Mouse (Mus musculus): Measurements from ENCODE around the gene Kcnb1.

Gene Kcnb1

DNA sequence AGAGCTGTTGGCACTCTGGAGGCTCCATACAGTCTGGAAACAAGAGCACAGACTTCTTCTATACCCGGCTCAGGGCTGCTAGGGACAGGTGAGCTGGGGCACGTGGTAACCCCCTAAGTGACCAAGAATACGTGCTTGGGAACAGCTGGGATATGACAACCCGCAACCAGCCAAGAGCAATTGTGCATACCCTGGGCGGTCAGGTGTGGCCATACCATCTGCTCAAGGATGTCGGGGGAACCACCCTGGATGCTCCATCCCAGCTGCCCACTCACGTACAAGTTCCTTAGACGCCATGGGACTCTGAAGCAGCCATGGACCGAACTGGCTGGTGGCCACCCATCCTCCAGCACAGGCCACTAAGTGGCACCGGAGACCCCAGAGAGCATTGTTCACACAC lies 26.8 kb downstream of the Kcnb1 start:
- DNase-seq (ENCODE audit: low read depth), result no peak

DNA sequence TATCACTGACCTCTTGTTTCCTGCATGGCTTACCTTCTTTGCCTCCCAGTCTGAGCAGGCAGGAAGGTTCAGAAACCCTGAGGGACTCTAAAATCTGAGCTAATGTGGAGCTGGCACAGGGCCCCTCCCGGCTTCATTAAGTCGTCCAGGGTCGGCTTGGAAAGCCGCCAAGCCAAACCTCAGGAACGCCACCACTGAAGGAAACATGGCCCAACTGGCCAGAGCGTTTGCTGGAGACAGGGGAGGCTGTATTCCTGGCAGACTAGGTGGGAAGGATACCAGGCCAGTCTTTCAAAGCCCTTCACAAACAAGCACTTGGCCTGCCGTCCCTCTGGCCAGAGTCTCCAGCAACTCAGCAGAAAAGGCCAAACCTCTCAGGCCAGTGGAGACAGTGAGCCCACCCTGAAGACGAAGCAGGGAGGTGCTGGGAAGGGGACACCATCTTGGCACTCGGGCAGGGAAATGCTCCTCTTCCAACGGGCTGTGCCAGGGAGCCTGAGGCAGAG lies 27.4 kb downstream of the Kcnb1 start:
- DNase-seq (ENCODE audit: low read depth), result no peak

DNA sequence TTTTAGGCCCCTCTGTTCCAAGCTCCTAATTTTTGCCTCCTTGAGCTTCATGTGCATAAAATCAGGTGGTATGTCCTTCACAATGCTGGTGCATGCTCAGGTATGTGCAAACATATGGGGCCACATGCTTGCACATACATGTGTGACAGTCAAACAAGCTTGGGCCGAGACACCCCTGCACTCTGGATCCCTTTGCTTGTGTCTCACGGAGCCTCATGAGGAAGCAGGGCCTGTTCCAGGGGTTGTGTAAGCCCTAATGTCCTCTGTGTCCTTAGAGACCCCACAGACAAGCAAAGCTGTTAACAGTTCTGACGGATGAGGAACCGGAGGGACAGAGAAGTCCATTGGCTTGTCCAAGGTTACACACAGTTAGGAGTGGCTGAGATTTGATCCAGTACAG lies 30.2 kb downstream of the Kcnb1 start:
- DNase-seq (ENCODE audit: low read depth), result no peak

DNA sequence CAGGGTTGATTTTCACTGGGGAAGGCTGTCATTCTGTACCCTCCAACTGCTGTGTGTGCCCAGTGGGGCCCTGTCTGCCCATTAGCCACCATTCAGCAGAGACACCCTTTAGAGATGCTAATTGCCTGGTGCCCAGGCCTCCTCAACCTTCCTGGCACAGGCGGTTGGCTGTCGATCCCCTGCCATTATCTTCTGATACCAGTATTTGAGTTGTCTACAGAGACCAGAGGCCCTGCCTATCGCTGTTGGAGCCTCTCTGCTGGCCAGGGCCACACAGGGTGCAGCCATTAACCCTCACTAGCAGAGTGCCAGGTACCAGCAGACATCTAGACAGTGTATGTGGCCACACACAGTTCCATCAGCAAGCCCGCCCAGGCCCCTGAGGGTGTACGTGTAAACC lies 31.2 kb downstream of the Kcnb1 start:
- no peak for DNase-seq (ENCODE audit: low read depth)

DNA sequence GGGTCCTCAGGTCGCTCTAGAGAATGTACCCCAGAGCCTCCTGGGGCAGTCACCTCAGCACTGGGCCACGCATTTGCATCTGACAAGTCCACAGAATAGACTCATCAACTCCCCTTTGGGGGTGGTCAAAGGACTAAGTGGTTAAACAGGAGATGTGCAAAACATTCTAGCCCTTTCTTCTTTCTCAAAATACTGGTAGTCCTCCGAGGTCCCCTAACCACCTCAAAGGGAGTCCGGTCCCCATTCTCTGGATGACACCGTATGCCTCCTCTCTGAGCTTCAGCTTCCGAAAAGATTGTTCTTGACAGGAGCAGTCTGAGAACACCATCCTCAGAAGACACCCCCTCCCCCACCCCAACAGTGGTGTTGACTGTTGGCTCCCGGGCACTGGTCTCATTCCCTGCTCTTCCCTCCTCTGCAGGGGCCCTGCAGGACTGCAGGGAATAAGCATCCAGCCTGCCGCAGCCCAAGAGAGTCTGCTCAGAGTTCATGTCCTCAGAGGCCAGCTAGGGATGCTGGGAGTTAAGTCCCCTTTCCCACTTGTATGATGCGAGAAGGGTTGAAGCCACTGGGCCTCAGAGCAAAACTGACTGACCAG lies 33.7 kb downstream of the Kcnb1 start:
- no peak for DNase-seq (ENCODE audit: low read depth)

DNA sequence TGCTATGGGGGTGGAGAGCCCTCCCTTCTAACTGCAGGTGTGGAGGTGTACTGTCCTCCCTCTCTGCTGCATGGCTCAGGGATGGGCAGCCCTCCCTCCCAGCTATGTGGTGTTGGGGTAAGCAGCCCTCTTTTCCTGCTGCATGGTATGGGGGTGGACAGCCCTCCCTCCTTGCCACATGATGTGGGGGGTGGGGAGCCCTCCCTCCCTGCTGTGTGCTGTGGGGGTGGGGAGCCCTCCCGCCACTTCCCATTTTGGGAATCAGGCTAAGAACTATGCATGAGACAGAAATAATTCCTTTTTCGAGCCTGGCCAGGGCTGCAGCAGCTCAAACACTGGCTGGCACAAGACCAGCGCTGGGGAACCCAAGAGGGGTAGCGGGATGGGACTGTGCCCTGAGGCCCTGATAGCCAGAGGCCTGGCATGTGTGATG lies 34.4 kb downstream of the Kcnb1 start:
- DNase-seq (ENCODE audit: low read depth), result no peak

DNA sequence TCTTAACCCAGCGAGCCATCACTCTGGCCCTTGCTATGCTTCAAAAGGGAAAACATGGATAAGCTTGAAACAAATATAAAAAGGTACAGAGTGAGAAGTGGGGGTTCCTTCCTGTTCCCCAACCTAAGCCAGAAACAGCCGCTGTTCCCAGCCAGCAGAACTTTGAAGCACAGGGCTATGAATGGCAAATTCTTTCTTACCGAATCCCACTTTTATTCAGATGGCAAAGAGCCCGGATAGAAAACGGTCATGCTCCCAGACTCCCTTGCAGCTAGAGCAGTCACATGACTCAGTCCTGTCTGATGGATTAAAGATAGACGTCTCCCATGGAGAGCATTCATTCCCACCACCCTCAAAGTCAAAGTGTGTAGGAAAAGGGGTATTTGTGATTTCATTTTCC lies 39.1 kb downstream of the Kcnb1 start:
- no peak for DNase-seq (ENCODE audit: low read depth)

DNA sequence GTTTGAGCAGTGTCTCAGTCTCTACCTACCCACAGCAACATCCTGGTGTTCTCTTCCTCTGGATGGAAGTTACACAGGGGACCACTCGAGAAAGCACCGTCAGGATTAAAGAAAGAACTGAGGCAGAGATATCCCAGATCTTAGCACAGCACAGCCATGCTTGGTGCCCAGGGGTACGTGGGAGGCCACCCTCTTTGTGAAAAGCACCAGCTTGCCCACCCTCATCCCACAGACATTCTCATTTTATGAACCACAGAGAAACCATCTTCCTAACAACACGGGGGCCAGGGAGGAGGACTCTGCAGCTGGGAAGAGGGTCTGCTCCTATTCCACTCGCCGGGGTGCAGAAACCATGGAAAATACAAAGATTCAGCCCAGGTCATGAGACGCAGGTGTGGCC lies 39.8 kb downstream of the Kcnb1 start:
- DNase-seq (ENCODE audit: low read depth), result no peak

DNA sequence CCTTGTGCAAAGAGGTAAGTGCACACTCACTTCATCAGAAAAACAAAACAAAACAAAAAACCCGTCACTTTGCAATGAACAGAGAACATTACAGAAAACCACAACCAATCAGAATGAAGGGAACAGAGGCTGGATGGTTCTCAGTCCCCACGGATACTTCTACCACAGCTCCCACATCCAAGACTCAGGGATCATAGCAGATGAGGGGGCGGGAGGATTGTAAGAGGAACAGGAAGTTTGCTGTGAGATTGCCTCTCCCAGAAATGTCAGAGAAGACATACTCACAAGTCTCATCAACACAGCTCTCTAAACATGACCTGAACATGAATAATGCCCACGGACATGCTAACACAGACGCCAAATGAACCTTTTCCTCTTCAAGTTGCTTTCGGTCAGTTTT lies 40.9 kb downstream of the Kcnb1 start:
- no peak for DNase-seq (ENCODE audit: low read depth)

DNA sequence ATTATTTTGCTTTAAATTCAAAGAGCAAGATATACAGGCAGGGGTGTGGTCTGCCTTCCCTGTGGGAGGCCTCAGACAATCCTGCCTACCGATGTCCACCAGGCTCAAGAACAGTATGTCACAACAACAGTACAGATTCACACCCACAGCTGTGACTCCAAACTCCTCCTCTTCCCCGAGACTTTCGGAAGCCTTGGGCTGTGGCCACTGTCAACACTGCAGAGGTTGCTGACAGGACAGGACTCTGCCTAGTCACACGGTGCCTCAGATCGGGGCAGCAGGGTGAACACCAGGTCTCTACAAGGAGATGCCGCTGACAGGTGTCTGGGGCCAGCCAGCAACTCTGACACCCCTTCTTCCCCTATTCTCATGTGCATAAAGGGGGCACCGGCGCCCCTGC lies 42.2 kb downstream of the Kcnb1 start:
- no peak for DNase-seq (ENCODE audit: low read depth)

DNA sequence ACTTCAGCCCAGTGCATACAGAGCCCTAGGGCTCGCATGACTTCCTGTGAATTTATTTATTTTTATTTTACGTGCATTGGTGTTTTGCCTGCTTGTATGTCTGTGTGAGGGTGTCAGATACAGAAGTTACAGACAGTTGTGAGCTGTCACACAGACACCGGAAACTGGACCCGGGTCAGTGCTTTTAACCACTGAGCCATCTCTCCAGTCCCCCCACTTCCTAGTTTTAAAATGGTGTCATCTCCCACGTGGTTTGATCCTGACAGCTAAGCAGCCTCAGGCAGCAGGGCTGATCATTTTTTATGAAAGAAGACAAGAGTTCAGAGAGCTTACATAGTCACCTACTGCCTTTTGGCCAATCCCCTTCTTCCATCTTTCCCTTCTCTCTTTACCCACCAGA lies 44.1 kb downstream of the Kcnb1 start:
- no peak for DNase-seq (ENCODE audit: low read depth)

DNA sequence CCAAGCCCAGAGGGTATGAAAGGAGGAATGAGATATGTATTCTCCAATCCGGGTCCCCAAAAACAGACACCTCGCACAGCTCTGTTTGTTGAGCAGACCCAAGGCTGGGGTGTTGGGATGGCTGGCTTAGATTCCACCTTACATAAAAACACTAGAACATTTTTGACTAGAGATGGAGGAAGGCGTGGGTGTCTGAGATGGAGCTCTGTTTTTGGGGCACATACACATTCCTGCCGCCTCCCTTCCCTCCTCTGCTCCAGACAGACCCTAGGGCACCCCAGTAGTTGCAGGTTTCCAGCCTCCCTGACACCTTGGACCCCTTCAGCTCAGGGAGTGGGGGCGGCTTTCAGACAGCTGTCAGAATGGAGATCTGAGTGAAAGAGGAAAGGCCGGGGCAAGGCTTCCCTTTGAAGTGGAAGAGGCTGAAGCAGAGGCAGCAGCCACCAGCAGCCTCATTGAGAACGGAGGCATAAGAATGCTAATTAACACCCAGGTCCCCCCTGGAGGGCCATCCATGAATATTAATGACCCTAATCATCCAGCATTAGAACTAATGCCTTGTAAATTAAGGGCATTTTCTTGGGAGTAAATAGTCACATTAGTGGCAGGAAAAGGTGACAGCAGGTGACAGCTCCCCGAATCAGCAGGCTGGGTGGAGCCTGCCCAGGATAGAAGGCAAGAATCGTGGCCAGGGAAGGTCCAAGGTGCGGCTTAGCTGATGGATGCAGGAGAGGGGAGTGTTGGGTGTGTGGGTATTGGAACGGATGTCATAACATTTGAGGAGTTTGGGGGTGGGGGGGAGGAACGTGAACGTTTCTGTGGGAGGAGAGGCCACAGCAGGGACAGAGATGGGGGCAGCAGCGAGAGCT lies 45.3 kb downstream of the Kcnb1 start:
- no peak for DNase-seq (ENCODE audit: low read depth)

DNA sequence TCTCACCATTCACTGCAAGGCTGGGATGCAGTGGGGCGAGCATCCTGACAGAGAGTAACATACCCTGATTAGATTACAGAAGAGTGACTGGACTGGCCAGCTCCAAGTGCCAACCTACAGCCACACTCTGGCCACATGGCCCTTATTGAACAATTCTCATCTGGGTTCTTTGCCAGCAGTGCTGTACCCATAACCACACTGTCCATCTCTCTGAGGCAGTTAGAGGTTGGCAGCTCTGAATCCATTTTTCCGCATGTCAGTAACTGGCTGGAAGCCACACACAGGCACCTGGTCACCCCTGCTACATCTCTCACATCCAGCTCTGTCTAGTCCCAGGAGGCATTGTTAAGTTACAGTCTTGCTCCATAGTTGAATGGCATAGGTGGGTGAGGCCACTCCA lies 46.0 kb downstream of the Kcnb1 start:
- DNase-seq (ENCODE audit: low read depth), result no peak

DNA sequence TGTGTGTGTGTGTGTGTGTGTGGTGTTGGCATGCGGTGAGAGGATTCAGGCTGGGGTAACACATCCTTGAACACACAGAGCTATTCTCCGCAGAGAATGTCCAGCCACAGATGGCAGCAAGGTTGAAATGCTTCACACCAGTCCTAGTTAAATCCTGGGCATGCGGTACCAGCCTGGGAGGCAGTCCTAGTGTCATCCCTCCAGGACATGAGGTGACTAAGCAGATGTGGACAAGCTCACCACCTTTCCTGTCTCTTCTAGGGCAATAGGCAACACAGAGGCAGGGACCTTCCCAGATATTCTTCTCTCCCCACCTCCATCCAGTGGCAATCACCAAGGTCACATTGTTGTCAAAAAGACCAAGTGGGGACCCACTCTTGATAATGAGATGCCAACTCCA lies 47.7 kb downstream of the Kcnb1 start:
- DNase-seq (ENCODE audit: low read depth), result no peak

DNA sequence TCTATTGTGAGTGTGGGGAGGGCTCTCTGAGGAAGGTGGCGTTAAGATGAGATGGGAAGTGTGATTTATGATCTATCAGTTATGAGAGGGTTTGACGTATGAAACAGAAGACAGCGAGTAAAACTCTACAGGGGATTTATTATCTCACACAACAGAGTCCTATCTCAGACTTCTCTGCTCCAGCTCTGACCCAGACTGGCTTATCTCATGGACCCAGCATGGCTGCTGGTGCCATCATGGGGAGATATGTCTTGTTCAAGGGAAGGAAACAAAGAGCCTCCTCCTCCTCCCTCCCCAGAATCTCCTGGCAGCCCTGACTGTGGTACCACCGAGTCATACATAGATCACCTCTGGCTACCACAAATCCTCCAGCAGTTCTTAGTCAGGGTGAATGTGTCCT lies 48.1 kb downstream of the Kcnb1 start:
- peak; percentile 62 for DNase-seq (ENCODE audit: low read depth)

DNA sequence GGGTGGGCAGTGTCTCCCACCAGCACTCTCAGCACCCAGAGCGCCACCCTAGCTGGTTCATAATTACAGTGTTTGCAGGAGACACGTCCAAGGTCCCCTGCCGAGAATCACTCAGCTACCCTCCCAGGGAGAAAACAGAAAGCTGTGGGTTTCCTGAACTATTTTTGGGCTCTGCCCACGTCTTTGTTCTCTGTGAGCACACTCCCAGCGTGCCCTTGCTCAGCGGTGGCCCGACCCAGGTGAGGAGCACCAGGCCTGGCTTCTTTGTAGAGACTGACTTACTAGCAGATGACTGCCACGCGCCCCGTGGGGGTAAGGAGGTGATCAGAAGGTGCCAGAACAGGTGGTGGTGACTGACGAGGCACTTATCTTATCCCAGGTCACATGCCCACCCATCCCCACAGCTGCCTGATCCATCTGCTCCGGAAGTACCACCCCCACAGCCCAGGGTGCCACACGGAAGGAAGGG lies 50.1 kb downstream of the Kcnb1 start:
- no peak for DNase-seq (ENCODE audit: low read depth)

DNA sequence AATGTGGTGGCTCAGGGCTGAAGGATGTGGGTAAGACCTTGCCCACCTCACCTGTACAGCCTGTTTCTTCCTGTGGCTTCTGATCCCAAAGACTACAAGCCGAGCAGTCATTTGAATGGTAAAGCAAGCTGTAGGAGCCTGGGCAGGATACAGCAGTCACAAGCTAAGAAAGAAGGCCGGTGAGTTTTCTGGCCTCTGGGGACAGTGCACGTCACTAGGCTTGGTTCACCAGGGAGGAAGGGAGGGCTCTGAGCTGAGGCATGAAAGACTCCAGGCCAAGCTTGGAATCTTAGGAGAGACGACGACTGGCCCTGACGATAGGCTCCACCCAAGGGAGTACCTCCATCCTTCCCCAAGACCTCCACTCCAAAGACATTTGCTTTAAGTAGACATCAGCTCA lies 51.3 kb downstream of the Kcnb1 start:
- no peak for DNase-seq (ENCODE audit: low read depth)

DNA sequence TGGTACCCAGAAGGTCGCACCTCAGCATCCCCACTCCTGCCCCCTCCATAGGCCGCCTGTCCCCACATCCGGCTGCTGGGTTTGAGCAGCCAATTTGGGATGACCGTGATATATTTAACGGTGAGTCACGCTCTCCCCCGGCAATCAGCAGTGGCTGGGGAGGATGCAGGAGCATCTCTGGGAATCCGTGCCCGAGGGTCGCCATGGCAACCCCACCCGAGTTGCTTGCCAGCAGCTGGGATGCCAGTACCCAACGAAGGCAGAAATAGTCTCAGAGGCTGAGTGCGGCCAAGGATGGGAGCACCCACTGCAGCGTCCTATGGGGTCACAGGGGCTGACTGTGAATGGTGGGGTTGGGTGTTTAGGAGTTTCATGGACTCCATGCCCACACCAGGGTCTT lies 53.0 kb downstream of the Kcnb1 start:
- DNase-seq (ENCODE audit: low read depth), result no peak

DNA sequence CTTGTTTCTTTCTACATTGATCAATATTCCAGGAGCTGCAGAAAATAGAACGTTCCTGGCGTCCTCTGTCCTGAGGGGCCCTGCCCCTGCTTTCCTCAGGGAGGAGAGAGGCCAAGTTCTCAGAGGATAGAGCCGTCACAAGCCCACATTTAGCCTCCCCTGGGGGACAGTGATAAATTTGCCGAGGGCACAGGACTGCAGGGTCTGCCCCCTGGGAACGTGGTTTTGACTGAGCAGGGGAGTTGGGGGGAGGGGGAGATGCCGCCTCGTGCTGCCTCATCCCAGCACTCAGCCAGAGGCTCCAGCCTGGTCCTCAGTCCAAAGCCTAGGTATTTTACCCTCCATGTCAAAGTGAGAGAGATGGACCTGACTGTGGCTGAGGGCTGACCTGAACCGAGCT lies 57.9 kb downstream of the Kcnb1 start:
- no peak for DNase-seq (ENCODE audit: low read depth)

DNA sequence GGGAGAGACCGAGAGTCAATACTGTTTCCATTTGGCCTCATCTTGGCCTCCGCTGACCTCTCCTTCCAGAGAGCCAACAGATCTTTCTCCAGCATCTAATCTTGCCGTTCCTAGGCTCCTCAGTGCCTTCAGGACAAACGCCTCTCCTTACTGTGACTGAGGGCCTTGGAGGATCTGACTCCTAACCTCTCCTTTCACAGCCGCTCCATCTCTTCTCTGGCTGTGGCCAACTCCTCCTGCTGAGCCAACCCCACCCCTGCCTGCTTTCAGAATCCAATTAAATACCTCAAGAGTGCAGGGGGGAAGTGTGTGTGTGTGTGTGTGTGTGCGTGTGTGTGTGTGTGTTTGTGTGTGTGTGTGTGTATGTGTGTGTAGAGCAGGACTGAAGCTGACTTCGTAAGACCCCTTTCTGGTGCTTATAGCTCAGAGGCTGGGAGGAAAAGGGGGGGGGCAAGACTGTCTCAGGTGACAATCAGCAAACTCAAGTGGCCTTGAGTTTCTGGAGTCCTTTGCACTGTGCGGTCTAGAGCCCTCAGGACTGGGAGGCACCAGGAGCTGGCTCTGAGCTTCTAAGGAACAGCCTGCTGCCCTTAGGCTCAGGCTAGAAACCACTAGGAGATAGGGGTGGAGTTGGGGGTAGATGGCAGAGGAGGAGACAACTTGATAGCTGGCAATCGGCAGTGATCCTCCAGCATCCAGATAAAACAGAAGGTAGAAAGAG lies 59.7 kb downstream of the Kcnb1 start:
- DNase-seq (ENCODE audit: low read depth), result no peak

DNA sequence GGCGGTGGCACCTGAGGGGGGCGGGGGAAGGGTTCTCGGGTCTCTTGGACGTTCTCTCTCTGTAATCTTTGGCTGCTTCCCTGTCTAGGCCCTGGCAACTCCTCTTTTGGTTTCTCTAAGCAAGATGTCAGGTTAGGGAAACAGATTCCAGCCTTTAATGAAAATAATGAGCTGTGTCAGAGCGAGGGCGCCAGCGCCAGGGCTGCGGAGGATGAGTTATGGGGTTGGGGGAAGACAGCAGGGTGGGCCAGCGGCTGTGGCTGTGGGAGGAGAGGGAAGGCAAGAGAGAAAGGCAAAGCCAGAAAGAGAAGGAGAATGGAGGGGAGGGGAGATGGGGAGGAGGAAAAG lies 60.4 kb downstream of the Kcnb1 start:
- no peak for DNase-seq (ENCODE audit: low read depth)

DNA sequence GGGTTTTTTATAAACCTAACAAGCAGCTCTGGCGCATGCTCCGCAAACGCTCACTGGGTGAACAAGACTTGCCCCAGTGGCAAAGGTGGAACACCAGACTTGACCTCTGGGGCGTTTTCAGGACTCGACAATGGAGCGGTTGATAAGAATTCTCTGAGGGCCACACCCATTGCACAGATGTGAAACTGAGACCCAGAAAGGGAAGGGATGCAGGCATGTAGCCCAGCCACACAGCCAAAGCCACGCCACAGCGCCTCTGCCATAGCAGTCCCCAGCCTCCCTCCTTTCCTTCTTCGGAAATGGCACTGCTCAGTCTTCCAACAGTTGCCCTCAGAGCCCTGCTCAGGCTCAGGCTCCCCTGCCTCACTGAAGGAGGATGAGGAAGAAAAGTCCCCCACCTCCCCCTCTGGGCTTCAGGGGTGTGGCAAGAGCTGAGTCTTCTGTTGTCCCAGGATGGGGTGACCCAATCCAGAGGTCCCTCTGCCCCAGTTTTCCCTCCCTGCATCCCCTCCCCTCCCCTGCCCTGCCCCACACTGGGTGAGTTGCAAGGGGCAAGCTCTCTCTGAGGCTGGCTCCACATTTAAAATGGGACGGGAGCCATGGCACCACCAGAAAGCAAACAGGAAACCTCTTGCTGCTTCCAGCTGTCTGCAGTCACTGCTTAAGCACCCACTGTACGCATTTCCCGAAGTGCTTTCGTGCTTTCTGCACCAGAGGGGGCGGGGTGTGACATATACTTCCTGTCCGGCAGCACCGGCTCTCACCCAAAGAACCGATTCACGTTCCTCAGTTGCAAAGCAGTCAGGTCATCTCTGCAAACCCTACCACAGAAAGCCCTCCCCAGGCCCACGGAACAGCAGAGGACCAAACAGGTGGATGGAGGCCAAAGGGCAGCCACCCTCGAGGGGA lies 61.0 kb downstream of the Kcnb1 start:
- no peak for DNase-seq (ENCODE audit: low read depth)

Data from c-Kit-positive CD71-positive TER-119-negative erythroid progenitor cells, embryonic 14.5 days (primary cell).